Mouse (Mus musculus): Measurements from ENCODE around the gene Apoc1. TPM values are rescaled to one million over a fixed set of nuclear protein-coding genes. Genes with fewer than 3 reads are reported as not detected.

Gene Apoc1
- polyA plus RNA-seq, 1 experiment from 2014 or later = 1.5 TPM

DNA sequence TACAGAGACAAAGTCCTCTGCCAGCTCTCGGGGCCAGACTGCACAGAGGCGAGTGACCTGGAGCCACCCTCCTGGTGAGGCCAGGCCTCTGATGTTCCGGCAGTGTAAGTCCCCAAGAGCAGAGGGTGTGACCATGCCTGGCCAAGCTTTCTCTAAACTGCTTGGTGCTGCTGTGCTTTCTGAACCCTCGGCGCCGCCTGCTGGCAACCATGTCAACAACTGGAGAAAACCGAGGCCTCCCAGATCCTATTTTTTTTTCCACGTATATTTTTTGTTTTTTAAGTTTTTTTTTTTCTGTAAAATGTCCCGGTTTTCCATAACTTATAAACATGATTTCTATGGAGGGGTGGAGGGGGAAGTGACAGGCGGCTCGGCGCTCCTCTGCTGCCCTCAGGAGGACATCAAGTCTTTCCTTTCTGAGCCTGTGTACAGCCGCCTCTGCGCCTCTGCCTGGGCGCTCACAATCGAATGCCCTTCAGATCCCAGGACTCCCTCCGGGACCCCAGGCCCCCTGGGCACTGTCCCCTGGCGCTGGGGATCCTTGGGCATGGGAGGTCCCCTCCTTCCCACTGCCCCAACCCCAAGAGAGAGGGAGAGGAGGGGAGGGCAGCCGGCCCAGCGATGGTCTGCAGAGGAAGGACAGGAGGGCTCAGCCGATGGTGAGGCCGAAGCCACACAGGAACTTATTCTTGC is 8.8 kb upstream of the Apoc1 start:
- Histone ChIP-seq H3K9me3 (no peaks in the 10 kb centered on the region), H3K9ac (no peak overlapping the region), H3K27me3 (replicated peaks) (no peaks in the 10 kb centered on the region), H3K36me3 (replicated peaks) (peaks cover 8% of the 10 kb centered on the region; the same call in 1 of the 2 replicates), H3K4me3 (no peak overlapping the region), H3K4me1 (peaks cover 18% of the 10 kb centered on the region), H3K27ac (no peak overlapping the region), H3K4me2 (peak overlapping the region; percentile 8; the same call in 1 of the 2 replicates)
- WGBS = 28% methylated on average over 22 of the region's 22 CpGs
- peak; percentile 49 for ATAC-seq (replicated peaks)

DNA sequence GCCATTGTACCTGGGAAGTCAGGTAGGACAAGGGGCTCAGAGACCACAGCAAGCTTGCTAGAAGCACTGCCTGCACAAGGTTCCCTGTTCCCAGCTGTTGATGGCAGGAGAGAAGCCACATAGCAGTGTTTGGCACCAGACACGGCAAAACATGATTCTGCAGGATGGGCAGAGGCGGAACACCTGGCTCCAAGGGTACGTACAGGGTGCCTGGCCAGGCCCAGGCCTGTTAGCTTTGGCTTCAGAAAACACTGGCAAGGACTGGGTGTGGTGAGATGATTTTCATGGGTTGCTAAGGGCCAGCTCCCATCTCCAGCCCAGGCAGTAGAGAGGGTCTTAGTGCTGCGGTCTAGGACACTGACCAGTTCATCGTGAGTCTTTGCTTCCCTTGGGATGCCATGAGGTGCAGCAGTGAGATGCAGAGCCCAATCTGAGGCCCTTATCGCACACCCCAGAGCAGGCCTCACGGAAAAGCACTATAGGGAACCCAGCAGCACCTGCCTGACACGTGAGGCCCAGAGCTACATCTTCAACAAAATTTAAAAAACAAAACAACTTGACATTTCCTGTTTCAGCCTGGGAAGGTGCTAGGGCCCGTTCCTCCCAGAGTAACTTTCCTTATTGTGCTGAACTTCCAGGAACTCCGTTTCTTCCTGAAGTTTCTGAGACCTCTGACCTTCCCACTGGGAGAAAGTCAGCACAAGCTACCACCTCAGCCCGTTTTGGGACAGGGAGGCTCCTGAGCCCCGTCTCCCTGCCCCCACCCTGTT is 8.0 kb upstream of the Apoc1 start:
- Histone ChIP-seq H3K36me3 (replicated peaks) (peaks cover 8% of the 10 kb centered on the region; the same call in 1 of the 2 replicates), H3K27ac (no peak overlapping the region)
- 61% methylated on average over 12 of the region's 12 CpGs for WGBS

DNA sequence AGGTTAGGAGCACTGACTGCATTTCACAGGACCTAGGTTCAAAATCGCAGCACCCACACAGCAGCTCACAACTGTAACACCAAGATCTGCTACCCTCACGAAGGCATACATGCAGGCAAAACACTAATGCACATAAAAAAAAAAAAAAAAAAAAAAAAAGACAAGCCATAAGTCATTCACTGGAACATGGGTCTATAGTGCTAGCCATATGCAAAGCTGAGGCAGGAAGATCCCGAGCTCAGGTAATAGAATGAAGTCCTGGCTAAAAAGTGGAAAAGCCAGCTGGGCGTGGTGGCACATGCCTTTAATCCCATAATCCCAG is 7.3 kb upstream of the Apoc1 start:
- Histone ChIP-seq H3K27me3 (replicated peaks) (no peaks in the 10 kb centered on the region), H3K27ac (no peak overlapping the region), H3K4me2 (no peak overlapping the region), H3K9ac (no peak overlapping the region), H3K36me3 (replicated peaks) (peaks cover 8% of the 10 kb centered on the region; the same call in 1 of the 2 replicates), H3K4me1 (peaks cover 18% of the 10 kb centered on the region), H3K4me3 (no peak overlapping the region), H3K9me3 (no peaks in the 10 kb centered on the region)
- no peak for ATAC-seq (replicated peaks)
- 84% methylated on average over 4 of the region's 4 CpGs for WGBS

More for the DNA sequence above, 8.0 kb upstream of the Apoc1 start:
- no peak for ATAC-seq (replicated peaks)
- H3K9ac ChIP-seq = no peak overlapping the region
- H3K4me1 ChIP-seq = peaks cover 18% of the 10 kb centered on the region
- H3K4me2 ChIP-seq = peak overlapping the region; percentile 8; the same call in 1 of the 2 replicates
- H3K9me3 ChIP-seq = no peaks in the 10 kb centered on the region
- H3K27me3 ChIP-seq (replicated peaks) = no peaks in the 10 kb centered on the region
- H3K4me3 ChIP-seq = no peak overlapping the region

- peaks cover 8% of the 10 kb centered on the region; the same call in 1 of the 2 replicates for H3K36me3 ChIP-seq (replicated peaks)
- no peaks in the 10 kb centered on the region for H3K9me3 ChIP-seq
- 0 out of 2 replicates have a peak within 1 kb of the TSS, but pooled peaks have one; percentile 20 for H3K27ac ChIP-seq
- peaks cover 18% of the 10 kb centered on the region for H3K4me1 ChIP-seq
- peak within 1 kb of the TSS; percentile 27 for H3K4me3 ChIP-seq
- peak within 1 kb of the TSS; percentile 50 for H3K4me2 ChIP-seq
- peak within 1 kb of the TSS; percentile 30 for H3K9ac ChIP-seq
- WGBS = 1% methylated on average over 20 of the region's 20 CpGs
- peak; percentile 38 for ATAC-seq (replicated peaks)
- H3K27me3 ChIP-seq (replicated peaks) = no peaks in the 10 kb centered on the region
Measured at GRCm38 (mm10) chr7:19698907-19699826, 6.7 kb upstream of the Apoc1 start, which contains the start of gene Apoe. Gene Apoe, minus strand, starts transcription at chr7:19699188.

DNA sequence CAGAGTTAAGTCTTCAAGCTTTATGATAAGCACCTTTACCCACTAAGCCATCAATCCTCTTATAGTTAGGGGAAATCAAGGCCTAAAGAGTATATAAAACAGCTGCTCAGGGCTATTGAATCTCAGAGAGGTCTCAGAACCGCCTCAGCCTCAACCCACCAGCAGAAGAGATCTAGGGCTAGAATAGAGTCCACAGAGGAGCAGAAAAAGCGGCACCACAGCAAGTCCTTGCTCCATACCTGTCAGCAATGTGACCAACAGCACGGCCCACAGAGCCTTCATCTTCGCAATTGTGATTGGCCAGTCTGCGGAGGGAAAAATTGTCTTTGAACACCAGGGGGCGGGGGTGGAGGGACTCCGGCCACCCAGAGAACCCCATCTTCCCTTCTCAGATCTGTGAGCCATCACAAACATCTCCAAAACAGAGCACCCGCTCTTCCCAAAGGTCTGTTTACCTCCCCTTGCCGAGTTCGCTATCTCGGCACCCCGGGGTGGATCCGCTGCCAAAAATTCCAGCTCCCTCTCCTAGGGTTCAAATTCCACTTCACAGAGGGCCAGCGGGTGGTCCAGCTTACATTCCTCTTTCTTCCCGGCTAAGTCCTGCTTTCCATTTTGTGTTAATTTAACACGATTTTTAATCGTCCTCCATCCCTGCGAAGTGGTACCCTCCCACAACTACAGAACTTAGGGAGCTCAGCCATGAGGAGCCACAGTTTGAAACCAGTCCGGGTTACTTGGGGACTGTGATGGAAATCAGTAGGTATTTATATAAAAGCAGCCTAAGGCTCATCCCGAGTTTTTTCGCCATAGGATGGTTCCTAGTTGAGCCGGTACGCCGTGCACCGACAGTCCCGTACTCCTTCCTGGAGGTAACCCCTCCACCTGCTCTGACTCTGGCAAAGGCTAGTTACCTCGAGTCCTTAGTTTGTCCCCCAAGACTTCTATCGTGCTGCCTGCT is 5.8 kb upstream of the Apoc1 start:
- Histone ChIP-seq H3K4me1 (peaks cover 18% of the 10 kb centered on the region), H3K4me2 (peak overlapping the region; percentile 50), H3K36me3 (replicated peaks) (peaks cover 8% of the 10 kb centered on the region; the same call in 1 of the 2 replicates), H3K27me3 (replicated peaks) (no peaks in the 10 kb centered on the region), H3K4me3 (peak overlapping the region; percentile 27), H3K27ac (0 out of 2 replicates have a peak overlapping the region, but pooled peaks have one; percentile 20), H3K9ac (peak overlapping the region; percentile 30), H3K9me3 (no peaks in the 10 kb centered on the region)
- no peak for ATAC-seq (replicated peaks)
- WGBS = 2% methylated on average over 28 of the region's 28 CpGs

- H3K9ac ChIP-seq = no peak overlapping the region
- no peak for ATAC-seq (replicated peaks)
- no peak overlapping the region for H3K4me3 ChIP-seq
- H3K27me3 ChIP-seq (replicated peaks) = no peaks in the 10 kb centered on the region
- no peak overlapping the region for H3K4me2 ChIP-seq
- no peaks in the 10 kb centered on the region for H3K9me3 ChIP-seq
- H3K27ac ChIP-seq = no peak overlapping the region
- H3K36me3 ChIP-seq (replicated peaks) = no peaks in the 10 kb centered on the region
- 97% methylated on average over 33 of the region's 34 CpGs for WGBS
- peaks cover 18% of the 10 kb centered on the region for H3K4me1 ChIP-seq
Measured at GRCm38 (mm10) chr7:19696336-19696873, 3.9 kb upstream of the Apoc1 start.

DNA sequence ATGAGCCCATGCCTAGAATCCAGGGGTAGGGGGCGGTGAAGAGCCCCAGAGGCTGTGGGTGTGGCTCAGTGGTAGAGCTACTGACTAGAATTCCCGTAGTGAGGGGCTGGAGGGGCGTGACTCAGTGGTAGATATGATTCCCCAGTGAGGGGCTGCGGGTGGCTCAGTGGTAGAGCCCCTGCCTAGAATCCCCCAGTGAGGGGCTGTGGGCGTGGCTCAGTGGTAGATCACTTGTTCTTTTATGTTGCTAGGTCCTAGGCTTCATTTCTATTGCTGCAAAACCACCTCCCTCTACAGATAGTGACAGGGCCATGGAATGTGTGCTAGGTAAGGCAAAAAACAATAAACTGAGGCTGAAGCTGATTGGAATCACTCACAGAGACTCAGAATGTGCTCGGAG is 3.4 kb upstream of the Apoc1 start:
- Histone ChIP-seq H3K36me3 (replicated peaks) (no peaks in the 10 kb centered on the region), H3K4me3 (no peak overlapping the region), H3K9me3 (no peaks in the 10 kb centered on the region), H3K9ac (no peak overlapping the region), H3K27me3 (replicated peaks) (no peaks in the 10 kb centered on the region), H3K27ac (no peak overlapping the region), H3K4me1 (peaks cover 18% of the 10 kb centered on the region), H3K4me2 (no peak overlapping the region)
- 88% methylated on average over 6 of the region's 6 CpGs for WGBS
- ATAC-seq (replicated peaks) = no peak

GRCm38 (mm10) chr7:19695213-19695594 is 2.7 kb upstream of the Apoc1 start:
- peaks cover 18% of the 10 kb centered on the region for H3K4me1 ChIP-seq
- no peaks in the 10 kb centered on the region for H3K9me3 ChIP-seq
- H3K4me3 ChIP-seq = no peak overlapping the region
- WGBS = 65% methylated on average over 8 of the region's 8 CpGs
- no peak overlapping the region for H3K27ac ChIP-seq
- ATAC-seq (replicated peaks) = no peak
- no peaks in the 10 kb centered on the region for H3K36me3 ChIP-seq (replicated peaks)
- H3K4me2 ChIP-seq = no peak overlapping the region
- no peak overlapping the region for H3K9ac ChIP-seq
- H3K27me3 ChIP-seq (replicated peaks) = no peaks in the 10 kb centered on the region

DNA sequence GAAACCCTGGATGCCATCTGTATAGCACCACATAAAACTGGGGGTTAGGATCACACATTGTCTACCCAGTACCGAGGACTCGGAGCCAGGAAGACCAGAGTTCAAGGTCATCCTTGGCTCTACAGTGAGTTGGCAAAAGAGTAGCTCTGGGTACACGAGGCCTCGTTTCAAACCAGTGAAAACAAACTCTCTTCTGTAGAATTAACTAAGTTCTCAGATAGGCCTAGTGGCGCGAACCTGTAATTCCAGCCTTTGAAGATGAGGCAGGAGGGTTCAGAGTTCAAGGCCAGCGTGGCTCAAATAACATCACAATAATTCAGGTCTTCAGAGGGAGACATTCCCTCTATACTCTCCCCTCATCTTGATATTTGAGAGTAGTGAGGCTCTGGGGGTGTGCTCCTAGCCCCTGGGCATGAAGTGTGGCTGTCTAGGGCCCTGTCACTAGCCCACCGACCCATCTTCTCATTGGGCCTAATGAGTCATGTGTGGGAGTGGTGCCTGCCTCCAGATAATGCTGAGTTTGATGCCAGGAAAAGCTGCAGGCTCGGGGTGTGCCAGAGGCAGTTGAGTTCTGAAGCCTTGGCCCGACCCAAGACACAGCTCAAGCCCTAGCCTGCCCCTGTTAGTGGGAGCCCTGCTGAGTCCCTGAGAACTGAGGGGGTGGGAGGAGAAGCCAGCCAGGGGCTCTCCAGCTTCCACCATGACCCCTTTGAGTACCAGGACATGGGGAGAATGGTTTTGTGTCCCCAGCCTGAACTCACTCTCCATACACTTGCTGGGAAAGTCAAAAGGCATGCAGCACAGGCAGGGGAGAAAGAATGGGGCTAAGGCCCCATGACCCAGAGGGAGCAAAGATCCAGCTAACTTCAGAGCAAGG is 2.1 kb upstream of the Apoc1 start:
- Histone ChIP-seq H3K4me1 (peaks cover 17% of the 10 kb centered on the region), H3K27ac (no peak overlapping the region), H3K4me2 (no peak overlapping the region), H3K9ac (no peak overlapping the region), H3K4me3 (no peak overlapping the region), H3K9me3 (no peaks in the 10 kb centered on the region), H3K36me3 (replicated peaks) (no peaks in the 10 kb centered on the region), H3K27me3 (replicated peaks) (no peaks in the 10 kb centered on the region)
- 90% methylated on average over 10 of the region's 10 CpGs for WGBS
- ATAC-seq (replicated peaks) = no peak

DNA sequence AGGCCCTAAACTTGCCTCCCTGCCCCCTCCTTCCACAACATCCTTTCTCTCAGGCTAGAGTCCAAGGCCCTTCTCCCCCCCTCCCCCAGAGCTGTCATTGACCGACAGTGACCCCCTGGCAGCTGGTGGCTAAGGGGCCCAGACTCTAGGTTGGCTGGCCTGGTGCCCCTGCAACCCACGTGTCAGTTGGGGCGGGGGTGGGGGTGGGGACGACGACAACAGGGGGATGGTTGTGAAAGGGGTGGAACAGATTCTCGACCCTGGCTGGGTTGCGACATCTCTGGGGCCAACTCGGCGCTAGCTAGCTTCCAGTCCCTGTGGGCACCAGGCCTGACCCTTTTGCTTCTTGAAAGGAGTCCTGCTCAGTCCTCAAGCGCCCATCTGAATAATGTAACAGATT is 961 bp upstream of the Apoc1 start:
- no peak for ATAC-seq (replicated peaks)
- no peak overlapping the region for H3K4me3 ChIP-seq
- H3K4me1 ChIP-seq = peaks cover 5% of the 10 kb centered on the region
- WGBS = 29% methylated on average over 10 of the region's 10 CpGs
- H3K27me3 ChIP-seq (replicated peaks) = no peaks in the 10 kb centered on the region
- no peaks in the 10 kb centered on the region for H3K9me3 ChIP-seq
- H3K36me3 ChIP-seq (replicated peaks) = no peaks in the 10 kb centered on the region
- H3K4me2 ChIP-seq = no peak overlapping the region
- no peak overlapping the region for H3K9ac ChIP-seq
- no peak overlapping the region for H3K27ac ChIP-seq

Data from midbrain, embryonic 15.5 days (tissue).